In the genomic region with DNA sequence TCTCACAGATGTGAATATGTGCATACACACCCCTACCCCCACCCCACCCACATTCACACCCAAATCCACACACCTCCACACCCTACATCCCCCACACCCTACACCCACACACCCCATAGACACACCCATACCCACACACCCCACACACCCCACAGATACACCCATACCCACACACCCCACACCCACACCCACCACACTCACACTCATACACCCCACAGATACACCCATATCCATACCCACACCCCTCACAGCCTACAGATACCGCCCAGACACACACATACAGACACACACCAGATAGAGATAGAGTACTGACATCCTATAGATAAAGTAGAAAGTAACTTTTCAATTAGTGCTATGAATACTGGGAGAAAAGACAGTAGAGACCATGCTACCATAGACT, we compare ENCODE assay signal across 18 mouse cellular contexts.
"Had no signal": no experiment of that assay in that cellular context is flagged by ENCODE, and none has a peak within 500 bp of the region (broad histone marks: within the 10 kb centered on the region; RNA-seq: fewer than 3 reads in every experiment).

No protein-coding gene starts in this region.

- H3K9ac ChIP-seq: lung, embryonic 14.5 days; midbrain, embryonic 13.5 days; midbrain, embryonic 15.5 days; neural tube, embryonic 13.5 days; neural tube, embryonic 15.5 days had no signal

- H3K4me1 ChIP-seq: midbrain, embryonic 13.5 days; midbrain, embryonic 15.5 days; neural tube, embryonic 13.5 days; neural tube, embryonic 15.5 days had no signal

- H3K27ac ChIP-seq: midbrain, embryonic 13.5 days; midbrain, embryonic 15.5 days; neural tube, embryonic 13.5 days; neural tube, embryonic 15.5 days had no signal

- DNase-seq: lung, adult 18-20 months; lung, embryonic 14.5 days; lung, postnatal 10 days; lung, postnatal 4 days; retina, postnatal 1 day; right cerebral cortex, adult 18-20 months; right cerebral cortex, postnatal 25 days; right cerebral cortex, postnatal 4 days; spleen, adult 18-20 months; thymus, adult 18-20 months; thymus, postnatal 14 days; thymus, postnatal 36 days had no signal

- H3K4me2 ChIP-seq: lung, embryonic 14.5 days; midbrain, embryonic 11.5 days; midbrain, embryonic 13.5 days; midbrain, embryonic 15.5 days; neural tube, embryonic 13.5 days; neural tube, embryonic 15.5 days had no signal

- H3K36me3 ChIP-seq: midbrain, embryonic 13.5 days; midbrain, embryonic 15.5 days; neural tube, embryonic 13.5 days; neural tube, embryonic 15.5 days had no signal

- ATAC-seq: midbrain, embryonic 13.5 days; midbrain, embryonic 15.5 days had no signal

- H3K27me3 ChIP-seq: midbrain, embryonic 13.5 days; midbrain, embryonic 15.5 days; neural tube, embryonic 13.5 days; neural tube, embryonic 15.5 days had no signal

- H3K9me3 ChIP-seq: midbrain, embryonic 13.5 days; midbrain, embryonic 15.5 days; neural tube, embryonic 13.5 days; neural tube, embryonic 15.5 days had no signal

- H3K4me3 ChIP-seq: midbrain, embryonic 13.5 days; midbrain, embryonic 15.5 days; myocyte; neural tube, embryonic 13.5 days; neural tube, embryonic 15.5 days had no signal
